Mouse (Mus musculus) hindbrain, postnatal 0 days (tissue): ENCODE data around the gene Tceal8. TPM values are rescaled to one million over a fixed set of nuclear protein-coding genes. Genes with fewer than 3 reads are reported as not detected.

Experiments used
- ATAC-seq: fragments of 200-750 bp; cut with Nextera tagmentation; 2 replicates; pipeline ENCODE4 v1.8.0; 2017; ENCODE audit warnings: mild to moderate bottlenecking, moderate TSS enrichment, moderate library complexity
- DNase-seq: peaks from one replicate; pipeline ENCODE4 v3.0.0-alpha.2; 2015; ENCODE audit warnings: low spot score
- H3K27ac ChIP-seq: fragments of 300-500 bp; sonication (generic); 2 replicates; pipeline ENCODE4 v1.5.1; 2014; ENCODE audit warnings: mild to moderate bottlenecking
- H3K27me3 ChIP-seq: fragments of 300-500 bp; sonication (generic); 2 replicates; pipeline ENCODE4 v1.6.1; 2014; ENCODE audit warnings: low read length, mixed read lengths; ENCODE audit not compliant: insufficient read depth
- H3K36me3 ChIP-seq: fragments of 300-500 bp; sonication (generic); 2 replicates; pipeline ENCODE4 v1.6.1; 2014; ENCODE audit warnings: low read length, mixed read lengths; ENCODE audit not compliant: insufficient read depth
- H3K4me1 ChIP-seq: fragments of 300-500 bp; sonication (generic); 2 replicates; pipeline ENCODE4 v1.6.1; 2014; ENCODE audit warnings: antibody characterized with exemption, low read length, mixed read lengths; ENCODE audit not compliant: insufficient read depth
- H3K4me2 ChIP-seq: fragments of 300-500 bp; sonication (generic); 2 replicates; pipeline ENCODE4 v1.6.1; 2014; ENCODE audit warnings: low read depth, mild to moderate bottlenecking, low read length, moderate library complexity, mixed read lengths
- H3K4me3 ChIP-seq: fragments of 300-500 bp; sonication (generic); 2 replicates; pipeline ENCODE4 v1.5.1; 2014; ENCODE audit warnings: low read length
- H3K9ac ChIP-seq: fragments of 300-500 bp; sonication (generic); replicated peaks from 2 replicates; pipeline ENCODE4 v1.6.1; 2014; ENCODE audit warnings: mild to moderate bottlenecking, low read length, moderate library complexity, mixed read lengths
- H3K9me3 ChIP-seq: fragments of 300-500 bp; sonication (generic); 2 replicates; pipeline ENCODE4 v1.6.1; 2016; ENCODE audit warnings: low read length, mixed read lengths
- CTCF ChIP-seq: IDR thresholded peaks from 2 replicates; pipeline ENCODE4 v1.5.1; 2016; ENCODE audit warnings: antibody characterized with exemption, control low read depth, low read depth
- WGBS: fragments of 180-500 bp; shearing (Covaris S2); extraction: QIAGEN DNeasy Blood & Tissue Kit; methylation state at CpG from one replicate; pipeline ENCODE4 v1.1.7; 2014; 5-methylcytosine and 5-hydroxymethylcytosine counted together
- polyA plus RNA-seq: library from polyadenylated mRNA; unstranded; fragments of >200 nt; fragmentation: Nextera tagmentation; extraction: Ambion mirVana; gene quantifications from 2 replicates; pipeline ENCODE4 v1.2.1, GENCODE M21; 2015
- total RNA-seq: library from RNA; depleted of rRNA; stranded (reverse); fragments of >200 nt; gene quantifications from 2 replicates; pipeline ENCODE4 v1.2.3, GENCODE M21; 2014

Tceal8 gene
- total and polyA plus RNA-seq, 2 experiments from 2014 or later = 82.6 to 138 TPM

- H3K27me3 ChIP-seq = no peaks in the 10 kb centered on the region
- no peaks in the 10 kb centered on the region for H3K4me1 ChIP-seq
- peak overlapping the region; percentile 54 for H3K9ac ChIP-seq
- WGBS = 28% methylated on average over 7 of the region's 7 CpGs
- peak overlapping the region; percentile 53 for H3K4me2 ChIP-seq
- no peaks in the 10 kb centered on the region for H3K36me3 ChIP-seq
- DNase-seq = no peak
- no peaks in the 10 kb centered on the region for H3K9me3 ChIP-seq
- peak; percentile 65 for ATAC-seq
- H3K27ac ChIP-seq = peak overlapping the region; percentile 74
- no peak for TF ChIP-seq CTCF
- H3K4me3 ChIP-seq = peak overlapping the region; percentile 42
Observed at GRCm38 (mm10) chrX:136203257-136203656, 31.1 kb upstream of the Tceal8 start.

DNA sequence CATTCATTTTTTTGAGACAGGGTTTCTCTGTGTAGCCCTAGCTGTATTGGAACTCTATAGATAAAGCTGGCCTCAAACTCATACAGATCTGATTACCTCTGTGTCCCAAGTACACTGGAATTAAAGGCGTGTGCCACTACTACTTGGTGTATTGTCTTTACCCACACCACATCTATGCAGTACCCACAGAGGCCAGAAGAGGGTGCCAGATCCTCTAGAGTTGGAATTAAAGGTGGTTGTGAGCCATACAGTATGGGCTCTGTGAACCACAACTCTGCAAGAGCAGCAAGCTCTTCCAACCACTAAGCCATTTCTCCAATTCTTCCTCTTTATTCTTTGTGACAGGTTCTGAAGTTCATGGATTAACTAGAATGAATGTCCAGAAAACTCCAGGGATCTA lies 24.7 kb upstream of the Tceal8 start:
- Histone ChIP-seq H3K4me1 (no peaks in the 10 kb centered on the region), H3K36me3 (no peaks in the 10 kb centered on the region), H3K27me3 (no peaks in the 10 kb centered on the region), H3K4me3 (no peak overlapping the region), H3K27ac (no peak overlapping the region), H3K9me3 (no peaks in the 10 kb centered on the region), H3K9ac (no peak overlapping the region), H3K4me2 (no peak overlapping the region)
- no peak for DNase-seq
- no peak for ATAC-seq
- WGBS = 50% methylated on average over 1 of the region's 1 CpGs
- peak; percentile 45 for TF ChIP-seq CTCF

DNA sequence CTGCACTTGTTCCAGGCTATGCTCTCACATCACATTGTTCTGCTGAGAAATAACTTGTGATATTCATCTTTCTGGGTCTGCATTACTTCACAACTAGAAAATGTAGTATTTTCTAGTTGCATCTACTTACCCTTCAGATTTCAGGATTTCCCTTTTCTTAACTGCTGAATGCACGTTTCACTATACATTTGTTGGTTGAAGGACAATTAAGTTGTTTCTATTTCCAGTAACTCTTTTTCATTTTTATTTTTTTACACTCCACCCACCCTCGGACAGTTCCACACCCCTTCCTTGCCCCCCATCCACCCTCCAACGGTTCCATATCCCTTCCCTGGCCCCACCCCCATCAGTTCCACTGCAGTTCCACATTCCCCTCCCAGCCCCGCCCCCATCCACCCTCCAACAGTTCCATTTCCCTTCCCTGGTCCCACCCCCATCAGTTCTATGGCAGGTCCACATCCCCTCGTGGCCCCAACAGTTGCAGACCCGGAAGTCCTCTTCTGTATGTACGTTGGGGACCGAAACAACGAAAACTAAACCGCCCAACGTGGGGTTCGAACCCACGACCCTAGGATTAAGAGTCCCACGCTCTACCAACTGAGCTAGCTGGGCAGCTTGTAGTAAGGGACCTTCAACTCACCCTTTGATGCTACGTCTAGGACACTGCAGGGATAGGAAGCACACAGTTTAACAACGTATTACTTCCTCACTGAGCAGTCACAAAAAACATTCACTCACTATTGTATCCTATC lies 23.2 kb upstream of the Tceal8 start:
- 81% methylated on average over 16 of the region's 16 CpGs for WGBS
- Histone ChIP-seq H3K9me3 (no peaks in the 10 kb centered on the region), H3K9ac (no peak overlapping the region), H3K4me1 (no peaks in the 10 kb centered on the region), H3K27me3 (no peaks in the 10 kb centered on the region), H3K4me3 (no peak overlapping the region), H3K27ac (no peak overlapping the region), H3K4me2 (no peak overlapping the region), H3K36me3 (no peaks in the 10 kb centered on the region)
- no peak for TF ChIP-seq CTCF
- DNase-seq (no peak), ATAC-seq (no peak)

DNA sequence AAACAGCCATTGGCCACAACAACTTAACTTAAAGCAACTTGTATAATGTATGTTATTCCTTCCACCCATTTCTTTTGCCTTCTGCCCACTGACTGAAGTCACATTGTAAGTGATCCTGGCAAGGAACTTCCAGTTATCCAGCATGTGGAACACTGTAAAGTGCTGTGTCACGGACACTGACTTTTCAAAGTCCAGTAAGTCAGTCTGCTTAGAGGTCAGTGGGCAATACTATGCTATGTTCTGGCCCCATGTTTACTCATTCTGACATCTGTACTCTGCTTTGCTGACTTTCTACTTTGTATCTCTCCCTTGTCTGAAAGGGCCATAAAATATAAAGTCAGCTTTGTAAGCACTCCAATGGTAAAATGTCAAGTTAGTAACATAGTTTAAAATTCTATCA lies 11.0 kb upstream of the Tceal8 start:
- Histone ChIP-seq H3K9me3 (no peaks in the 10 kb centered on the region), H3K9ac (no peak overlapping the region), H3K36me3 (no peaks in the 10 kb centered on the region), H3K27me3 (no peaks in the 10 kb centered on the region), H3K4me1 (no peaks in the 10 kb centered on the region), H3K27ac (no peak overlapping the region), H3K4me3 (no peak overlapping the region), H3K4me2 (no peak overlapping the region)
- ATAC-seq (no peak), DNase-seq (no peak)
- WGBS = 91% methylated on average over 1 of the region's 1 CpGs
- no peak for TF ChIP-seq CTCF

GRCm38 (mm10) chrX:136180897-136181553 lies 8.9 kb upstream of the Tceal8 start:
- no peak for DNase-seq
- no peak overlapping the region for H3K9ac ChIP-seq
- 34% methylated on average over 11 of the region's 11 CpGs for WGBS
- H3K27me3 ChIP-seq = no peaks in the 10 kb centered on the region
- no peak for TF ChIP-seq CTCF
- no peak overlapping the region for H3K4me2 ChIP-seq
- no peaks in the 10 kb centered on the region for H3K36me3 ChIP-seq
- no peak for ATAC-seq
- H3K9me3 ChIP-seq = no peaks in the 10 kb centered on the region
- no peaks in the 10 kb centered on the region for H3K4me1 ChIP-seq
- no peak overlapping the region for H3K4me3 ChIP-seq
- no peak overlapping the region for H3K27ac ChIP-seq

GRCm38 (mm10) chrX:136172786-136173185 lies 644 bp upstream of the Tceal8 start:
- Histone ChIP-seq H3K27me3 (no peaks in the 10 kb centered on the region), H3K36me3 (no peaks in the 10 kb centered on the region), H3K9ac (peak overlapping the region; percentile 37), H3K9me3 (no peaks in the 10 kb centered on the region), H3K4me3 (peak overlapping the region; percentile 48), H3K4me1 (no peaks in the 10 kb centered on the region), H3K4me2 (peak overlapping the region; percentile 60), H3K27ac (peak overlapping the region; percentile 81; the same call in 1 of the 2 replicates)
- 32% methylated on average over 10 of the region's 10 CpGs for WGBS
- ATAC-seq (no peak), DNase-seq (peak; percentile 25)
- TF ChIP-seq CTCF = no peak
